Comparison of ENCODE assay signal across 8 mouse cellular contexts in genomic region chr12:3808396-3808981, GRCm38 (mm10). TPM values are rescaled to one million over a fixed set of nuclear protein-coding genes. Genes with fewer than 3 reads are reported as not detected.
DNase-seq lines count a peak whose midpoint lies in the region; ATAC-seq lines count a peak whose summit lies in the region.

No protein-coding gene starts in this region.

- intact Hi-C loops in left cerebral cortex, postnatal 10 days (cut with DNase I) = loop anchor here (5.0 kb wide), 1 partner anchor 34 kb away; no protein-coding TSS in a partner anchor

- DNase-seq in layer of hippocampus, adult 11-12 months (ENCODE audit: low spot score) = peak; percentile 34
- no peak for DNase-seq in layer of hippocampus, postnatal 10 days (ENCODE audit: low spot score in 2 of 2)
- DNase-seq in adrenal gland, postnatal 10 days = peak; percentile 70
- DNase-seq in kidney, postnatal 14 days = peak; percentile 81
- peak; percentile 59 for DNase-seq in neural tube, embryonic 10.5 days (ENCODE audit: extremely low spot score, low spot score)
- DNase-seq in left cerebral cortex, postnatal 10 days (ENCODE audit: extremely low spot score in 1 of 2, low spot score in 2 of 2) = no peak
- no peak for DNase-seq in ovary, postnatal 10 days (ENCODE audit: low spot score)

- 0 out of 2 replicates have a peak, but pooled peaks have one; percentile 8 for ATAC-seq in granulocyte monocyte progenitor cell, adult 5-6 weeks (replicated peaks; ENCODE audit: poor library complexity, severe bottlenecking)

RNA-seq across cellular contexts. Expression of gene Dnmt3a, which starts 2.7 kb away (rescaled TPM):
- 100 to 1,000 TPM; 288 to 295 TPM for total RNA-seq in layer of hippocampus, postnatal 10 days (2021)
- total RNA-seq in adrenal gland, postnatal 10 days (2021) = 100 to 1,000 TPM in 1 of 2 experiments, 10 to 100 TPM in 1; 98.7 to 133 TPM
- total RNA-seq in granulocyte monocyte progenitor cell, adult 5-6 weeks (2014; fragmentation: Nextera tagmentation) = 20.2 and 33.6 TPM in 2 replicates
- total RNA-seq in granulocyte monocyte progenitor cell, adult 5-6 weeks (2017) = 21.7 and 22.9 TPM in 2 replicates
- total RNA-seq in left cerebral cortex, postnatal 10 days (2021) = 100 to 1,000 TPM; 331 to 345 TPM

Comparison
In these comparisons a context has a peak if more than half of its experiments do, and no peak if none do; other contexts are left out.
1. DNase-seq: peak in layer of hippocampus, adult 11-12 months (single experiment), adrenal gland, postnatal 10 days (single experiment), kidney, postnatal 14 days (single experiment) and neural tube, embryonic 10.5 days (single experiment); none in layer of hippocampus, postnatal 10 days (0 of 2), left cerebral cortex, postnatal 10 days (0 of 2) and ovary, postnatal 10 days (single experiment).